Mouse (Mus musculus) CH12.LX (cell line): ENCODE results near the gene Hvcn1. TPM values are rescaled to one million over a fixed set of nuclear protein-coding genes. Genes with fewer than 3 reads are reported as not detected.

ENCODE experiments used
- DNase-seq: peaks from one replicate; pipeline ENCODE4 v3.0.0-alpha.2; 2013; ENCODE audit errors: extremely low read depth
- H3K27ac ChIP-seq: 2 replicates; pipeline ENCODE4 v1.5.1; 2012; ENCODE audit warnings: low read depth, mild to moderate bottlenecking, control low read depth, moderate library complexity; ENCODE audit not compliant: insufficient read depth
- H3K27me3 ChIP-seq: replicated peaks from 2 replicates; pipeline ENCODE3; 2012; ENCODE audit warnings: inconsistent platforms
- H3K36me3 ChIP-seq, 2 experiments: replicated peaks in 1 of 2; 2 replicates each; pipeline versions ENCODE3 to v1.6.1; 2012; ENCODE audit warnings: inconsistent platforms in 1 of 2, low read length in 1 of 2, mild to moderate bottlenecking in 1 of 2, mixed read lengths in 1 of 2, moderate library complexity in 1 of 2; ENCODE audit not compliant: control insufficient read depth in 1 of 2, insufficient read depth in 1 of 2
- H3K4me1 ChIP-seq, 2 experiments: 2 replicates each; pipeline ENCODE4 v1.6.1; 2012; ENCODE audit warnings: inconsistent platforms in 1 of 2, moderate library complexity in 1 of 2; ENCODE audit not compliant: insufficient read depth in 2 of 2, control insufficient read depth in 1 of 2
- H3K4me2 ChIP-seq: 2 replicates; pipeline ENCODE4 v1.6.1; 2012; ENCODE audit warnings: low read depth, mild to moderate bottlenecking, control low read depth; ENCODE audit not compliant: poor library complexity, insufficient read depth, severe bottlenecking
- H3K4me3 ChIP-seq, 3 experiments: fragments of 150-350 bp in 1 of 3; sonication (generic) in 1 of 3; replicated peaks in 1 of 3; 2 replicates each; pipeline versions ENCODE3 to v1.5.1; 2011 to 2012; ENCODE audit warnings: low read depth in 2 of 3, low read length in 2 of 3, mild to moderate bottlenecking in 2 of 3, moderate library complexity in 2 of 3, control low read depth in 1 of 3, improper control_type of control experiment in 1 of 3, inconsistent platforms in 1 of 3, mixed read lengths in 1 of 3; ENCODE audit not compliant: poor library complexity in 1 of 3
- H3K79me2 ChIP-seq: replicated peaks from 2 replicates; pipeline ENCODE4 v1.6.1; 2012; ENCODE audit warnings: mild to moderate bottlenecking, moderate library complexity; ENCODE audit not compliant: control insufficient read depth, poor library complexity, insufficient read depth, severe bottlenecking; ENCODE audit errors: extremely low read depth
- H3K9ac ChIP-seq: 2 replicates; pipeline ENCODE4 v1.6.1; 2012; ENCODE audit warnings: low read depth, mild to moderate bottlenecking, control low read depth, moderate library complexity; ENCODE audit not compliant: insufficient read depth
- H3K9me3 ChIP-seq: replicated peaks from 2 replicates; pipeline ENCODE3; 2012; ENCODE audit warnings: low read length, inconsistent platforms, mixed read lengths
- BHLHE40 ChIP-seq: IDR thresholded peaks from 2 replicates; pipeline ENCODE4 v1.6.1; 2011; ENCODE audit warnings: mild to moderate bottlenecking, low read depth, low read length, improper control_type of control experiment
- CHD1 ChIP-seq: IDR thresholded peaks from 2 replicates; pipeline ENCODE4 v1.6.1; 2012; ENCODE audit warnings: low read depth, low read length, improper control_type of control experiment, inconsistent platforms
- CHD2 ChIP-seq: IDR thresholded peaks from 2 replicates; pipeline ENCODE4 v1.6.1; 2011; ENCODE audit warnings: low read length, improper control_type of control experiment
- CTCF ChIP-seq, 2 experiments: IDR thresholded peaks in 1 of 2; conservative IDR thresholded peaks in 1 of 2; 2 replicates each; pipeline ENCODE4 v1.5.1; 2011 to 2012; ENCODE audit warnings: low read depth in 2 of 2, low read length in 2 of 2, improper control_type of control experiment in 1 of 2, inconsistent platforms in 1 of 2, mild to moderate bottlenecking in 1 of 2, moderate library complexity in 1 of 2
- E2F4 ChIP-seq: IDR thresholded peaks from 2 replicates; pipeline ENCODE4 v1.6.1; 2011; ENCODE audit warnings: low read depth, low read length, improper control_type of control experiment; ENCODE audit not compliant: insufficient replicate concordance
- ELF1 ChIP-seq: IDR thresholded peaks from 2 replicates; pipeline ENCODE4 v1.6.1; 2014; ENCODE audit warnings: low read depth, mild to moderate bottlenecking, inconsistent platforms, low read length, improper control_type of control experiment
- EP300 ChIP-seq: IDR thresholded peaks from 2 replicates; pipeline ENCODE4 v1.6.1; 2011; ENCODE audit warnings: low read length, improper control_type of control experiment
- ETS1 ChIP-seq: conservative IDR thresholded peaks from 2 replicates; pipeline ENCODE4 v1.6.1; 2012; ENCODE audit warnings: low read depth, mild to moderate bottlenecking, inconsistent platforms, low read length, improper control_type of control experiment, moderate library complexity
- GABPA ChIP-seq: IDR thresholded peaks from 2 replicates; pipeline ENCODE4 v1.6.1; 2012; ENCODE audit warnings: low read depth, low read length, improper control_type of control experiment, inconsistent platforms; ENCODE audit not compliant: insufficient replicate concordance
- HCFC1 ChIP-seq: IDR thresholded peaks from 2 replicates; pipeline ENCODE4 v1.6.1; 2012; ENCODE audit warnings: low read depth, mild to moderate bottlenecking, inconsistent platforms, low read length, improper control_type of control experiment
- IRF4 ChIP-seq: IDR thresholded peaks from 2 replicates; pipeline ENCODE4 v1.6.1; 2014; ENCODE audit warnings: low read depth, mild to moderate bottlenecking, inconsistent platforms, low read length, improper control_type of control experiment
- JUN ChIP-seq: IDR thresholded peaks from 2 replicates; pipeline ENCODE4 v1.6.1; 2011; ENCODE audit warnings: low read depth, mild to moderate bottlenecking, low read length, improper control_type of control experiment, moderate library complexity; ENCODE audit not compliant: insufficient read depth
- JUND ChIP-seq: conservative IDR thresholded peaks from 2 replicates; pipeline ENCODE4 v1.6.1; 2011; ENCODE audit warnings: low read depth, low read length, improper control_type of control experiment
- KAT2A ChIP-seq: IDR thresholded peaks from 2 replicates; pipeline ENCODE4 v1.6.1; 2012; ENCODE audit warnings: low read length, improper control_type of control experiment, inconsistent platforms; ENCODE audit not compliant: insufficient replicate concordance
- MAFK ChIP-seq: IDR thresholded peaks from 2 replicates; pipeline ENCODE4 v1.6.1; 2011; ENCODE audit warnings: low read length, improper control_type of control experiment; ENCODE audit not compliant: insufficient replicate concordance
- MAX ChIP-seq: IDR thresholded peaks from 2 replicates; pipeline ENCODE4 v1.6.1; 2011; ENCODE audit warnings: low read length, improper control_type of control experiment
- MAZ ChIP-seq: IDR thresholded peaks from 2 replicates; pipeline ENCODE4 v1.6.1; 2012; ENCODE audit warnings: low read depth, mild to moderate bottlenecking, inconsistent platforms, low read length, improper control_type of control experiment, moderate library complexity
- MEF2A ChIP-seq: IDR thresholded peaks from 2 replicates; pipeline ENCODE4 v1.6.1; 2014; ENCODE audit warnings: low read depth, mild to moderate bottlenecking, inconsistent platforms, low read length, improper control_type of control experiment, borderline replicate concordance
- MXI1 ChIP-seq: IDR thresholded peaks from 2 replicates; pipeline ENCODE4 v1.6.1; 2011; ENCODE audit warnings: mild to moderate bottlenecking, low read depth, low read length, improper control_type of control experiment
- MYC ChIP-seq: IDR thresholded peaks from 2 replicates; pipeline ENCODE4 v1.6.1; 2011; ENCODE audit warnings: low read depth, mild to moderate bottlenecking, improper control_type of control experiment, low read length
- NELFE ChIP-seq: IDR thresholded peaks from 2 replicates; pipeline ENCODE4 v1.6.1; 2011; ENCODE audit warnings: low read depth, low read length, improper control_type of control experiment
- NRF1 ChIP-seq: IDR thresholded peaks from 2 replicates; pipeline ENCODE4 v1.6.1; 2014; ENCODE audit warnings: low read depth, mild to moderate bottlenecking, inconsistent platforms, low read length, improper control_type of control experiment, moderate library complexity
- PAX5 ChIP-seq: IDR thresholded peaks from 2 replicates; pipeline ENCODE4 v1.6.1; 2012; ENCODE audit warnings: low read length, inconsistent platforms, mixed read lengths
- POLR2A ChIP-seq: IDR thresholded peaks from 2 replicates; pipeline ENCODE4 v1.6.1; 2011; ENCODE audit warnings: low read depth, mild to moderate bottlenecking, improper control_type of control experiment, low read length
- POLR2AphosphoS2 ChIP-seq: IDR thresholded peaks from 2 replicates; pipeline ENCODE4 v1.6.1; 2011; ENCODE audit warnings: low read depth, low read length, improper control_type of control experiment
- RAD21 ChIP-seq: IDR thresholded peaks from 2 replicates; pipeline ENCODE4 v1.6.1; 2011; ENCODE audit warnings: low read depth, mild to moderate bottlenecking, low read length, improper control_type of control experiment, moderate library complexity
- RCOR1 ChIP-seq: conservative IDR thresholded peaks from 2 replicates; pipeline ENCODE4 v1.6.1; 2012; ENCODE audit warnings: low read depth, mild to moderate bottlenecking, inconsistent platforms, low read length, improper control_type of control experiment
- SIN3A ChIP-seq: IDR thresholded peaks from 2 replicates; pipeline ENCODE4 v1.6.1; 2012; ENCODE audit warnings: low read length, improper control_type of control experiment, inconsistent platforms
- SMC3 ChIP-seq: IDR thresholded peaks from 2 replicates; pipeline ENCODE4 v1.6.1; 2011; ENCODE audit warnings: low read depth, low read length, improper control_type of control experiment
- TBP ChIP-seq: conservative IDR thresholded peaks from 2 replicates; pipeline ENCODE4 v1.6.1; 2011; ENCODE audit warnings: low read depth, low read length, improper control_type of control experiment
- TCF12 ChIP-seq: IDR thresholded peaks from 2 replicates; pipeline ENCODE4 v1.6.1; 2014; ENCODE audit warnings: low read depth, mild to moderate bottlenecking, inconsistent platforms, low read length, improper control_type of control experiment
- UBTF ChIP-seq: IDR thresholded peaks from 2 replicates; pipeline ENCODE4 v1.6.1; 2012; ENCODE audit warnings: low read depth, mild to moderate bottlenecking, inconsistent platforms, low read length, improper control_type of control experiment, moderate library complexity
- USF1 ChIP-seq: IDR thresholded peaks from 2 replicates; pipeline ENCODE4 v1.6.1; 2014; ENCODE audit warnings: low read depth, mild to moderate bottlenecking, inconsistent platforms, low read length, improper control_type of control experiment
- USF2 ChIP-seq: conservative IDR thresholded peaks from 2 replicates; pipeline ENCODE4 v1.6.1; 2011; ENCODE audit warnings: low read depth, low read length, improper control_type of control experiment
- ZC3H11A ChIP-seq: IDR thresholded peaks from 2 replicates; pipeline ENCODE4 v1.6.1; 2012; ENCODE audit warnings: low read depth, mild to moderate bottlenecking, inconsistent platforms, low read length, improper control_type of control experiment
- ZKSCAN1 ChIP-seq: IDR thresholded peaks from 2 replicates; pipeline ENCODE4 v1.6.1; 2012; ENCODE audit warnings: low read depth, inconsistent platforms, low read length, improper control_type of control experiment, borderline replicate concordance
- ZMIZ1 ChIP-seq: IDR thresholded peaks from 2 replicates; pipeline ENCODE4 v1.6.1; 2012; ENCODE audit warnings: low read depth, mild to moderate bottlenecking, inconsistent platforms, low read length, improper control_type of control experiment
- ZNF384 ChIP-seq: IDR thresholded peaks from 2 replicates; pipeline ENCODE4 v1.6.1; 2012; ENCODE audit warnings: low read depth, low read length, improper control_type of control experiment, inconsistent platforms
- dilution Hi-C: fragments of 300-500 bp; cut with MboI; formaldehyde crosslinking; loops from 2 replicates; pipeline ENCODE4 v1.14.3; 2020; ENCODE audit warnings: low sequenced_read_pairs; ENCODE audit not compliant: extremely low pct_unique_long_range_greater_than_20kb, extremely low pct_ligation_motif_present
- in situ Hi-C: fragments of 300-500 bp; cut with MboI; formaldehyde crosslinking; loops from 3 replicates; pipeline ENCODE4 v1.14.3; 2019; ENCODE audit warnings: low sequenced_read_pairs, low pct_ligation_motif_present, low pct_unique_long_range_greater_than_20kb, mixed read lengths
- polyA plus RNA-seq: library from polyadenylated mRNA; unstranded; fragments of >175 nt; gene quantifications from 2 replicates; pipeline ENCODE4 v1.2.1, GENCODE M21; 2012; ENCODE audit warnings: low read depth; ENCODE audit not compliant: insufficient read length
- total RNA-seq, 2 experiments: library from RNA; depleted of rRNA; stranded (reverse); fragments of 300-350 nt in 1 of 2; fragments of >200 nt in 1 of 2; gene quantifications; 2 replicates each; pipeline ENCODE4 v1.2.3; 2012 to 2014

The Hvcn1 gene
- total and polyA plus RNA-seq, 3 experiments: 143 to 159 (median 156) TPM

DNA sequence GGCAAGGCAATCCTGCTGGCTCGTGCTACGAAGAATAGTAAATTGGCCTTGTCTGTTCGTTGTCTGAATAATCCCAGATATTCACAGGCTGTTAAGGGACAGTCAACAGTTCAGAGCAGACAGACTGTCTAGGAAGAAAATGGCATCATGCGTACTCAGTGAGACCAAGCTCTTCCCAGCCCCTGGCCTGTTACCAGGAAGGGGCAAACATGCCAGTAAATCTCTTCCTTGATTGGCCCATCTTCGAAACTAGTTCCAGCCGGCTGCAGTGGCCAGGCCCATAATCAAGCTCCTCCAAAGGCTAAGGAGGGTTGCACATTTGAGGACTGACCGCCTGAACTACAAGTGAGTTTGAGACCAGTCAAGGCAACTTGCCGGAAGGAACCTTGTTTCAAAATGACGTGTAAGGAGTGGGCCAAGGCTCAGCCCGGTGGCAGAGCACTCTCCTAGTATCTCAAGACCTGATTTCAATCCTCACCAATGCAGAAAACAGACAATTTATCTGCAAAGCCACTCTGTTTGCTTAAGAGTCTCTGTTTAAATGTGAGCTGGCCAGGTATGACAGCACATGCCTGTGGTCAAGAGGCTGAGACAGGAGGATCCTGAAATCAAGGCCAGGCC lies 40.1 kb downstream of the Hvcn1 start:
- TF ChIP-seq IRF4 (peak; percentile 95), ELF1 (no peak), USF2 (no peak), ZMIZ1 (no peak), MYC (no peak), MAFK (no peak), MAZ (no peak), POLR2A (no peak), POLR2AphosphoS2 (no peak), ETS1 (no peak), PAX5 (no peak), MXI1 (no peak), ZNF384 (no peak), TBP (no peak), HCFC1 (no peak), GABPA (no peak), MAX (no peak), UBTF (no peak), CTCF (conservative IDR thresholded peaks at IDR 0.05 in 1 of 2, IDR thresholded peaks at IDR 0.05 in 1 of 2; ENCODE audit: low read depth in 2 of 2, low read length in 2 of 2) (no peak), RCOR1 (peak; percentile 59; the same call in 1 of the 2 replicates), CHD1 (no peak), NELFE (0 out of 2 replicates have a peak, but pooled peaks have one; percentile 14), SMC3 (no peak; the same call in 1 of the 2 replicates), NRF1 (no peak), E2F4 (no peak), MEF2A (0 out of 2 replicates have a peak, but pooled peaks have one; percentile 51), USF1 (no peak), SIN3A (peak; percentile 64; the same call in 1 of the 2 replicates), JUND (peak; percentile 93), BHLHE40 (peak; percentile 51), JUN (peak; percentile 81), ZKSCAN1 (no peak), TCF12 (peak; percentile 54; the same call in 1 of the 2 replicates), KAT2A (no peak), ZC3H11A (no peak), CHD2 (0 out of 2 replicates have a peak, but pooled peaks have one; percentile 30), RAD21 (no peak; the same call in 1 of the 2 replicates), EP300 (peak; percentile 79)
- Histone ChIP-seq H3K4me1 (peaks cover 18 to 40% of the 10 kb centered on the region in 2 experiments), H3K79me2 (no peaks in the 10 kb centered on the region), H3K4me3 (no peak overlapping the region), H3K9me3 (no peaks in the 10 kb centered on the region), H3K27ac (peak overlapping the region; percentile 30; the same call in 1 of the 2 replicates), H3K9ac (no peak overlapping the region), H3K27me3 (no peaks in the 10 kb centered on the region), H3K4me2 (no peak overlapping the region), H3K36me3 (peaks cover 43 to 83% of the 10 kb centered on the region in 2 experiments)
- in situ Hi-C loops: no loop called here
- DNase-seq: no peak
- dilution Hi-C loops: no loop called here
